Mouse (Mus musculus): Measurements from ENCODE around the gene Glis1. TPM values are rescaled to one million over a fixed set of nuclear protein-coding genes. Genes with fewer than 3 reads are reported as not detected.

The Glis1 gene
- polyA plus RNA-seq, 1 experiment from 2014 or later, result 5.9 TPM

DNA sequence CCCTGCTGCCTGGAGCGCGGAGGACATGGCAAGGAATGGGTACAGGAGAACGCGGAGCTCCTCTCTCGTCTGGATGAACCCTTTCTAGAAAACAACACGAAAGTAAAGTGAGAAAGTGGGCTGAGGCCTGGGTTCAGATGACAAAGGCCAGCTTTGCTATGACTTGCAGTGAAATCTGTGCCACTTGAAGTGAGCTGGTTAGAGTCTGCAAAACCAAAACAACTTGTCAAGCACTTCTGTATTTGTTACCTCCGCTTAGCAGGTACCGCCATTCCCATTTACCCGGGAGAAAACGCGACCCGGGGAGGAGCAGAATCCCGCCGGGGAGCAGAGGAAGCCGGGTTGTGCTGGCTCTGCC is 414 bp upstream of the Glis1 start:
- Histone ChIP-seq H3K4me2 (replicated peaks) (peak overlapping the region; percentile 97), H3K4me3 (peak overlapping the region; percentile 69), H3K4me1 (peaks cover 16% of the 10 kb centered on the region), H3K9ac (peak overlapping the region; percentile 74; the same call in 1 of the 2 replicates), H3K36me3 (no peaks in the 10 kb centered on the region), H3K27ac (no peak overlapping the region), H3K27me3 (peaks cover 67% of the 10 kb centered on the region), H3K9me3 (replicated peaks) (no peaks in the 10 kb centered on the region)
- 4% methylated on average over 15 of the region's 15 CpGs for WGBS
- ATAC-seq (ENCODE audit: low FRiP score), result no peak

DNA sequence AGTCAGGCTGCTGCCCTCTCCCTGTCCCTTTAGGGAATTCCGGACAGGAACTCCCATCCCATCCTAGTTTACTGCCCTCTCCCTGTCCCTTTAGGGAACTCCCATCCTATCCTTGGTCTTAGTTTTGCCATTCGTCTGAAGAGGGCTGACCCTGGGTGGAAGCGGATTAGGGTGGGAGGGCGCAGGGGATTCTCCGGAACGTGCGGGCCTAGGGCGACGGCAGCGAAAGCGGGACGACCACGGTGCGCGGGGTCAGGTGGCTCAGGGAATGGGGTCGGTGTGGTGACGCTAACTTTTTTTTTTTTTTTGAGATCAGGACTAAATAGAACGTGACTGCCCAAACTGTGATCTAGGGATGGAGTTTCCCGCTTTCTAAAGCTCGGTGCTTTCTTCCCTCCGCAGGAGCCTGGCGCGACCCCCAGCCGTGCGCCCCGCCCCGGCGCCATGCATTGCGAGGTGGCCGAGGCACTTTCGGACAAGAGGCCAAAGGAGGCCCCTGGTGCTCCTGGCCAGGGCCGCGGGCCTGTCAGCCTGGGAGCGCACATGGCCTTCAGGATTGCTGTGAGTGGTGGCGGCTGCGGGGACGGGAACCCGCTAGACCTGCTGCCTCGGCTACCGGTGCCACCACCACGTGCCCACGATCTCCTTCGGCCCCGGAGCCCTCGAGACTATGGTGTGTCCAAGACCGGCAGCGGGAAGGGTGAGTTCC is 1.0 kb downstream of the Glis1 start:
- WGBS, result 2% methylated on average over 45 of the region's 47 CpGs
- Histone ChIP-seq H3K9me3 (replicated peaks) (no peaks in the 10 kb centered on the region), H3K4me2 (replicated peaks) (peak overlapping the region; percentile 97), H3K4me1 (peaks cover 16% of the 10 kb centered on the region), H3K27me3 (peaks cover 68% of the 10 kb centered on the region), H3K4me3 (peak overlapping the region; percentile 69), H3K9ac (peak overlapping the region; percentile 74), H3K36me3 (no peaks in the 10 kb centered on the region), H3K27ac (no peak overlapping the region)
- no peak for ATAC-seq (ENCODE audit: low FRiP score)

DNA sequence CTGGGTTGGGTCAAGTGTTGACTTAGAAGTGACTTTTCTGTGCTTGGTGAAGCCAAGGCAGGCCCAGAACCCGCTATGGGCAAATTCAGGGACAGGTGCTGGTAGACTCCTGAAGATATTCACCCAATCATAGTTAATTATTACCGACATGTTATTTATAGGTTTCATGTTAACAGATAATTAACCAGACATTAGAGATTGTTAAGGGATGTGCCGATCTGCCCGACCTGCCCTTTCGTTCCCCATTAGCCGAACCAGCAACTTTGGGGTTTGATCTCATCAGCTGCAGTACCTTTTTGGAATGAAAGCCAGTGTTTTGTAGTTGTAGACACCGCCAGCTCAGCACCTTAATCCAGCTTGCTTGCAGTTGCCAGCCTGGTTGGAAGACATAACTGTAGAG is 2.1 kb downstream of the Glis1 start:
- Histone ChIP-seq H3K9ac (no peak overlapping the region), H3K9me3 (replicated peaks) (no peaks in the 10 kb centered on the region), H3K27me3 (peaks cover 76% of the 10 kb centered on the region), H3K36me3 (no peaks in the 10 kb centered on the region), H3K4me1 (peaks cover 16% of the 10 kb centered on the region), H3K4me3 (no peak overlapping the region), H3K4me2 (replicated peaks) (no peak overlapping the region), H3K27ac (no peak overlapping the region)
- no peak for ATAC-seq (ENCODE audit: low FRiP score)
- 89% methylated on average over 7 of the region's 7 CpGs for WGBS

DNA sequence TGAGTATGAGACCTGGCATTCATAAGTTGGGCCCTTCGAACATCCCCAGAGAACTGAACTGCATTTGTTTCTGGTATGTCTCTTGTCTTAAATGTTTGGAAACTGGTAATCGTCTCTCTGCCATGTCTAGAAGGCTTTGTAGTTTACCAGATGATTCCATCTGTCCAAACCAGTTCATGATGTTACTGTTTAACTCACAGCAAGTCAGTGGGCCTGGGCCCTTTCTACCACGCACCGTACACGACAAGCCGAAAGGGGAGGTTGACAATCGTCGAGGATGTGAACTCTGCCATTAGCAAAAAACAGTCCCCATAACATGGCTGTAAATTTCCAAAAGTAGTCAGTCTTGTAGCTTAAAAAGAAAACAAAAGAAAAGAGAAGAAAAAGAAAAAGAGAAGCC is 4.3 kb downstream of the Glis1 start:
- Histone ChIP-seq H3K27me3 (peaks cover 72% of the 10 kb centered on the region), H3K27ac (no peak overlapping the region), H3K4me3 (no peak overlapping the region), H3K4me2 (replicated peaks) (no peak overlapping the region), H3K36me3 (no peaks in the 10 kb centered on the region), H3K4me1 (peaks cover 22% of the 10 kb centered on the region), H3K9me3 (replicated peaks) (no peaks in the 10 kb centered on the region), H3K9ac (no peak overlapping the region)
- no peak for ATAC-seq (ENCODE audit: low FRiP score)
- WGBS, result 86% methylated on average over 8 of the region's 8 CpGs

DNA sequence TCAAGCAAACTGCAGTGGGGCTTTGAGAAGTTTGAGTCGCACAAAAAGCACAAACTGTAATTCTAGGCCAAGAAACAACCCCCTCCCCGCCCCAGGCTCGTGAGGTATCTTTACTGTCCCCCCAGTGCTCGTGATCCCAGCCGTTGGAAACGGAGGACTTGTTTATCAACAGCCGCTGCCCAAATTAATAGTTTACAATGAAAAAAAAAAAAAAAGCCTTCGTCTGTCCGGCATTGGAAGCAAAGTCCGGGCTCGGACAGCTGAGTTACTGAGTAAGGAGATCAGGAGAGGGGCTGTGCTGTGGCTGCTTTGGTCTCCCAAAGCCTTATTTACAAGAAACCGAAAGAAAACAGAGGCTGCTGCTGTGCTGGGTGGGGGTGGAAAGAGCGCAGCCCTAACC is 5.9 kb downstream of the Glis1 start:
- WGBS, result 19% methylated on average over 13 of the region's 13 CpGs
- Histone ChIP-seq H3K36me3 (no peaks in the 10 kb centered on the region), H3K4me2 (replicated peaks) (peak overlapping the region; percentile 33), H3K27me3 (peaks cover 66% of the 10 kb centered on the region), H3K4me3 (no peak overlapping the region), H3K9ac (no peak overlapping the region), H3K27ac (no peak overlapping the region), H3K4me1 (peaks cover 14% of the 10 kb centered on the region), H3K9me3 (replicated peaks) (no peaks in the 10 kb centered on the region)
- no peak for ATAC-seq (ENCODE audit: low FRiP score)

DNA sequence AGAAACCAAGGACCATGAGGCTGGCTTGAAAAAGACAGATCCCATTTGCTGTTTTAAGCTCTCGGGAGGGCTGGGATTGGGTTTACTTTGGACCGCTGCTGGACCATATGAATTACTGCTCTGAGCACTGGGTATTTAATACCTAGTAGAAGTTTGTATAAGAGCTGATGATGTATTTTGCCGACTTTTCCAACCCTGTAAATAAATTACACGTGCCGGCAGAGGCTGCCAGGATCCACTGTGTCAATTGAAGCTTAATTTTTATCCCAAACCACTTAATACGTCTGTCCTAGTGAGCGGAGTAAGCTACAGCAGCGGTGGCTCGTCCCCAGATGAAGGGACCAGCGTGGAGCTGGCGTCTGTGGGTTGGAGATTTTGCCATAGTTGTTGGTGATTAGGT is 7.9 kb downstream of the Glis1 start:
- no peaks in the 10 kb centered on the region for H3K36me3 ChIP-seq
- ATAC-seq (ENCODE audit: low FRiP score), result no peak
- no peak overlapping the region for H3K9ac ChIP-seq
- H3K9me3 ChIP-seq (replicated peaks), result no peaks in the 10 kb centered on the region
- no peak overlapping the region for H3K4me3 ChIP-seq
- no peak overlapping the region for H3K4me2 ChIP-seq (replicated peaks)
- no peak overlapping the region for H3K27ac ChIP-seq
- H3K27me3 ChIP-seq, result peaks cover 48% of the 10 kb centered on the region
- WGBS, result 63% methylated on average over 11 of the region's 11 CpGs
- H3K4me1 ChIP-seq, result peaks cover 7% of the 10 kb centered on the region; the same call in 1 of the 2 replicates

DNA sequence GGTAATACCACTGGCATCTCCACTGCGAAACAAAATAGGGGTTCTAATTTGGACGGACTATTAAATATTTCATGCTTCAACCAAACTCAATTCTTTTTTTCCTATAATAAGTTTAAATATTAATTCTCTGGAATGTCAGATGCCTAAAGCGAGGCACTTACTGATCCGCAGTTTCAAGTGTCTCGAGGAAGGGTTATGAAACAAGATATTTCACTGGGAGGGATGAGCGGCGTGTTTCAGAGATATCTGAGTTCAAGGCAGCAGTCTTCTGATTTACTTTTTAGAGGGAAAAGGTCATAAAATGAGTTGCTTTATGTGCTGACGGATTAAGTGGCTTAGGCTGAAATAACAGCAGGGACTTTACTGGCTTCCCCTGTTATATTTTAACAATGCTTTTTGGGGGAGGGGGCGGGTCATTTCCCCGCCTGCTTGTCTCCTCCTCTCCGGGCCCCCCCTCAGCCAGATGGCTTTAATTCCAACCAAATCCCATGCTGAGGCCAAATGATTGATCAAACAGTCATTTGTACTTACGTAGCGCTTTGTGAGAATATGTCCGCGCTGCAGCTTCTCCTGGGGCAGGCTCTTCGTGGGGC is 8.6 kb downstream of the Glis1 start:
- ATAC-seq (ENCODE audit: low FRiP score), result no peak
- 38% methylated on average over 16 of the region's 16 CpGs for WGBS
- Histone ChIP-seq H3K4me3 (no peak overlapping the region), H3K27ac (no peak overlapping the region), H3K4me1 (peaks cover 7% of the 10 kb centered on the region; the same call in 1 of the 2 replicates), H3K9me3 (replicated peaks) (no peaks in the 10 kb centered on the region), H3K9ac (no peak overlapping the region), H3K27me3 (peaks cover 41% of the 10 kb centered on the region), H3K36me3 (no peaks in the 10 kb centered on the region), H3K4me2 (replicated peaks) (no peak overlapping the region; the same call in 1 of the 2 replicates)

DNA sequence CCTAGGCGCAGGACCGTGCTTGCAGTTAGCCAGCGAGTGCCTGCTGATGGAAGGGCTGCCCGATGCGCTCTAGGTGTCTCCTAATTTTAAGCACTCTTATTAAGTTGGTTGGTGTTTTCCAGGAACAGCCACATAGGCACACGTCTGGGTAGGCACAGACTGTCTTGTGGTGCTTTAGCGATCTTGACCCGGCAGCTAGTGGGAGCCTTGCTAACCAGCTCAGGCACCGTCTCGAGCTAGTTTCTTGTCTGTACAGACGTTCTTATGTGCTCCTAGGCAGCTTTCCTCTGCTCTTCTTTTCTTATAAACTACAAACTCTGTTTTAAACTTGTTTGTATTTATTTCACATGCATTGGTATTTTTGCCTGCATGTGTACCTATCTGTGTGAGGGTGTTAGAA is 9.2 kb downstream of the Glis1 start:
- Histone ChIP-seq H3K4me2 (replicated peaks) (no peak overlapping the region; the same call in 1 of the 2 replicates), H3K4me3 (no peak overlapping the region), H3K36me3 (no peaks in the 10 kb centered on the region), H3K4me1 (peaks cover 7% of the 10 kb centered on the region; the same call in 1 of the 2 replicates), H3K27ac (no peak overlapping the region), H3K9me3 (replicated peaks) (no peaks in the 10 kb centered on the region), H3K9ac (no peak overlapping the region), H3K27me3 (peaks cover 35% of the 10 kb centered on the region)
- ATAC-seq (ENCODE audit: low FRiP score), result no peak
- WGBS, result 44% methylated on average over 11 of the region's 11 CpGs

DNA sequence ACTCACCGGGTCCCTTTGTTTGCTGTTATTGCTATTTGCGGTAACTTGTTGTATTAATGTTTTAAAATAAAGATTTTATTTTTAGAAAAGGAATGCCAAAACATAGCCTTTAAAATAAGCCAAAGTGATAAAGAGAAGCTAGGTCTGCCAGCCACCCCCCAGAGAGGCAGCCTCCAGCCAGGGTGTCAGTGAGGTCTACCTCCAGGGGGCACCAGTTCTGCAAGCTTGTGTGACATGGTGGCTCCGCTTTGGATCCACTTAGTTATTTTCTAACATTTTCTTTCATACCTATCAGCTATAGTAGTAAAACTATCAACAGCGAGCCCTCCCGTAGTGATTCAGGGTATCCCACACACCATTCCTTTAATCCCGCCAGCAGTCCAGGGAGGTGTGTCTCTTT is 14.1 kb downstream of the Glis1 start:
- no peak overlapping the region for H3K4me3 ChIP-seq
- H3K9me3 ChIP-seq (replicated peaks), result no peaks in the 10 kb centered on the region
- H3K4me1 ChIP-seq, result peaks cover 8% of the 10 kb centered on the region
- no peak overlapping the region for H3K27ac ChIP-seq
- H3K4me2 ChIP-seq (replicated peaks), result no peak overlapping the region
- WGBS, result 92% methylated on average over 6 of the region's 6 CpGs
- H3K27me3 ChIP-seq, result peaks cover 12% of the 10 kb centered on the region
- H3K9ac ChIP-seq, result no peak overlapping the region
- H3K36me3 ChIP-seq, result no peaks in the 10 kb centered on the region
- no peak for ATAC-seq (ENCODE audit: low FRiP score)

DNA sequence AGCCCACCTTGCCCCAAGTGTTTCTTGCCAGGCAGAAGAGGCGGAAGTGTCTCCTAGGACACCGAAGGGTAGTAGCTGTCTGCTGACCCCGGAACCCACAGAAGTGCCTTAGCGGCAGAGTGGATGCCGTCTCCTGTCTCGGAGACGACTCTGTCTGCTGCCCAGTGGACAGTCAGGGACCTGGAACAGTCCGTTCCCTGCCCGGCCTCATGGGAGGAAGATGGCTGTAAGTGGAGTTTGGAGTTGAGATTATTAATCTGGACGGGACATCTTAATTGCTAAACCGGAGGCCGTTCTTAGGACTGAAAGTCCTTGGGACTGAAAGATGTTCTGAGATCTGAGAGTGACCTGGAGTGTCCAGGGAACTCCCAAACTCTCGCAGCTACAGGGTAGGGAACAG is 15.1 kb downstream of the Glis1 start:
- WGBS, result 92% methylated on average over 13 of the region's 13 CpGs
- H3K27me3 ChIP-seq, result peaks cover 6% of the 10 kb centered on the region; the same call in 1 of the 2 replicates

DNA sequence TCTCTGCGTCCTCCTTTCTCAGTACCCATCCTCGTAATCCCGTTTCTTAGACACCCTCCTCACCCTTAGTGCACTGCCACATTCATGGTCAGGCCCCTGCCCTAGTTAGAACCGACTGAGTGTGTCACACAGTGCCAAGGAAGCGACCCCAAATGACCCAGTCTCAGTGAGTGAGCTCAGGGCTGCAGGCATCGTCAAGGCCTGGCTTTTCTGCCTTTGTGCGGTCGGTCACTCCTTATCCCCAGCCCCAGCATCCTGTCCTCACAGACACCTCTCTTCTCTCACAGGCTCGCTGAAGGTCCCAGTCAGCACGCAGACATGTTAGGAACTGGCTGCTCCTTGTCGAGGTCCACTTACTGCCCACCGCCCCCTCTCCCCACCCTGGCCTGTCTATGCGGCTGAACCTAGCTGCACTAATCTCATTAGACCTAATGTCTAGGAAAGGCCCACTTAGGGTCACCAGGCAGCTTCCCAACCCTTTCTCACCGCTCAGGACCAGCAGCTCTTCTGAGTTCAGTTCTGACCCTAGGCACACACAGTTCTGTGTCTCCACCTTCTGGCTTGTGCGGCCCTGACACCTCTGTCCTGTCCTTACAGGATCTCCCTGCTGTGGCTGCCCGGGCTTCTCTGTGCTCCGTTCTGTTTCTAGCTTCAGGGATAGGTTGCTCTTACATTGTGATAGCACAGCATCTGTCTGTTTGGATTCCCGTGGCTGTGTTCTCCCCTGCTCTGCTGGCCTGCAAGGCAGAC is 18.1 kb downstream of the Glis1 start:
- H3K4me2 ChIP-seq (replicated peaks), result no peak overlapping the region
- H3K4me3 ChIP-seq, result no peak overlapping the region
- 0 out of 2 replicates have a peak, but pooled peaks cover 5% of the 10 kb centered on the region for H3K27me3 ChIP-seq
- H3K9ac ChIP-seq, result no peak overlapping the region
- no peak overlapping the region for H3K27ac ChIP-seq
- no peak for ATAC-seq (ENCODE audit: low FRiP score)
- 69% methylated on average over 18 of the region's 18 CpGs for WGBS
- no peaks in the 10 kb centered on the region for H3K9me3 ChIP-seq (replicated peaks)
- peaks cover 11% of the 10 kb centered on the region for H3K4me1 ChIP-seq
- H3K36me3 ChIP-seq, result no peaks in the 10 kb centered on the region

More for the DNA sequence above, 15.1 kb downstream of the Glis1 start:
- H3K4me1 ChIP-seq, result peaks cover 7% of the 10 kb centered on the region
- no peak overlapping the region for H3K4me3 ChIP-seq
- no peak overlapping the region for H3K9ac ChIP-seq
- H3K27ac ChIP-seq, result no peak overlapping the region
- H3K36me3 ChIP-seq, result no peaks in the 10 kb centered on the region
- no peak for ATAC-seq (ENCODE audit: low FRiP score)
- H3K9me3 ChIP-seq (replicated peaks), result no peaks in the 10 kb centered on the region
- no peak overlapping the region for H3K4me2 ChIP-seq (replicated peaks)

DNA sequence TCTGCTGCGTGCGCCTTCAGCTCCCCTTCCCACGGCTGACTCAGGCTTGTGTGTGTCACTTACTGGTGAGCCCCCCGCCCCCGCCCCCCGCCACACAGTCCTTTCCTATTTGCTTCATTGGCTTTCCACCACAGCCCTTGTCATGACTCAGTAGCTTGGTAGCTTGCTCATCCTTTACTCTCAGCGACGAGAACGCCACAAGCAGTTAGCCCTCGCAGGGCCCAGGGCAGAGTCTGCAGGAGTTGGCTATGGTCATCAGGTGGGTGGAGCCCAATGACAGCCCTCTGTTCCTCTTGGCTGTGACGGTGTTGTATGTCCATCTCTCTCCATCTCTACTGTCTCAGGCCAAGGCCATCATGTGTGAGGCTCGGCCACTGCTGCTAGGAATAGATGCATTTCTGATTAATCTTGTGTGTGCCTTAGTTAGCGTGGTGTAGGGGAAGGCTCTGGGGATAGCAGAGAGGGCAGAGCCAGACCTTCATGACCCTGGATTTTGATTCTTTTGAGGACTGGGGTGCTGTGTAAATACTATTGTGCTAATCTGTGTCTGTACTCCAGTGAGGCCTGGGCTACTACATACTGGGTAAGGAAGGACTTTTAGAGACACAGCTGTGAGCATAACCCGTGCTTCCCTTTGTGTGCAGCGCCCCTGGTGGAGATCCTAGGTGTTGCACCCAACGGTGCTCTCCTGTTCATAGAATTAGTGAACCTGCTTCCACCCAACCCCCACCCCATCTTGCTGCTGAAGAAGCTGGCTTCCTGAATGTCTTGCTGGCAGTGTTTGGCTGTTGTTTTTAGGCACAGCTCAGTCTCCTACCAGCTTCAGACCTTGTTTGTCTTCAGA is 19.0 kb downstream of the Glis1 start:
- Histone ChIP-seq H3K9me3 (replicated peaks) (no peaks in the 10 kb centered on the region), H3K27ac (no peak overlapping the region)
- 59% methylated on average over 16 of the region's 16 CpGs for WGBS

More for the DNA sequence above, 19.0 kb downstream of the Glis1 start:
- Histone ChIP-seq H3K4me2 (replicated peaks) (no peak overlapping the region), H3K27me3 (0 out of 2 replicates have a peak, but pooled peaks cover 5% of the 10 kb centered on the region), H3K36me3 (no peaks in the 10 kb centered on the region), H3K4me1 (peaks cover 15% of the 10 kb centered on the region), H3K4me3 (no peak overlapping the region), H3K9ac (no peak overlapping the region)
- ATAC-seq (ENCODE audit: low FRiP score), result peak; percentile 72

Data from hindbrain, embryonic 12.5 days (tissue).